Mouse (Mus musculus): ENCODE data around the gene Luc7l2. TPM values are rescaled to one million over a fixed set of nuclear protein-coding genes. Genes with fewer than 3 reads are reported as not detected.

Gene Luc7l2
- total RNA-seq, 2 experiments from 2014 or later, result 79.5 to 96.8 TPM

DNA sequence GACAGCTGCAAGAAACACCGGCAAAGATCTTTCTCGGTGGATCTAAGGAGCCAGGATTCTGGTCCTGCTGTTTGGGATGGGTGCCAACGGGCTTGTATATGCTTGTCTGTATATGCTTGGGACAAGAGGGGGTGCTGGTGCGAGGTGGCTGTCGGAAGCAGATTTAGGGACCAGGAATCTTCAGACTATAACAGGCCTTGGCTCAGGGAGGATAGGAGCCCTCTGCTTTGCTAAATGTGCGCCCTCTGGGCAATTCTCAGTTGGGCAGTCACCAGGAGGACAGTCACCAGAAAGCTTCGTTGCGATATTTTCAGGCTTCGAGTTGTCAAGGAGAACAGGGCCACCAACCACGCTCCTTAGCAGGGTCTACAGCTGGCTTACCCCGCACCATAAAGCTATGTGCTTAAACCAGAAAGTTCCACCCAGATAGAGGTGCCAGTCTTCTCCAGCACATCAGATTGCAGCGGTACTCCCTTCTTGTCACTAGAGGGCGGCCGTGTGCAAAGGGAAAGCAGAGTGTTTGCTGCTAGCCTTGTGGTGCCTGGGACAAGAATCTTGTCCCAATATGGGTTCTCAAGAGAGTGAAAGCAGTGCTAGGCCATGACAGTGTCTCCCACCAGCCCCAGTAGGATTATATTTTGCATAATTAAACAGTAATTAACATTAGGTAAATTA, 99.3 kb downstream of the Luc7l2 start:
- peak; percentile 60 to 82 for DNase-seq

Small RNAs within 50 kb of the gene (microRNA-seq; reads per million reads assigned to microRNA genes)
- gene Mir7670, result 0 reads per million in 2 experiments

Other genes starting within 250 kb of the Luc7l2 start
- 10 to 100 TPM; 16.2 to 18.9 TPM for gene Zc3hav1, start 196.7 kb upstream of the Luc7l2 start, total RNA-seq (2021)
- gene Ttc26, start 169.9 kb upstream of the Luc7l2 start, total RNA-seq (2021), result 1 to 10 TPM; 1.7 to 2.4 TPM
- 10 to 100 TPM; 16.9 to 21.3 TPM for gene Ubn2, start 117.4 kb upstream of the Luc7l2 start, total RNA-seq (2021)
- gene Fmc1, start 17.8 kb upstream of the Luc7l2 start, total RNA-seq (2021), result 100 to 1,000 TPM; 237 to 257 TPM
- gene Klrg2, start 85.9 kb downstream of the Luc7l2 start, total RNA-seq (2021), result under 1 TPM; 0.21 to 0.37 TPM
- 1 to 10 TPM; 1.3 to 1.4 TPM for gene Clec2l, start 111.7 kb downstream of the Luc7l2 start, total RNA-seq (2021)

All from heart, adult 18-20 months (tissue).